Mouse (Mus musculus) forebrain, embryonic 16.5 days (tissue): Measurements from ENCODE around the gene Scaf11. TPM values are rescaled to one million over a fixed set of nuclear protein-coding genes. Genes with fewer than 3 reads are reported as not detected.

Source experiments
- ATAC-seq: fragments of 200-750 bp; cut with Nextera tagmentation; 2 replicates; pipeline ENCODE4 v1.8.0; 2017; ENCODE audit warnings: mild to moderate bottlenecking, moderate library complexity
- H3K27ac ChIP-seq: fragments of 300-500 bp; sonication (generic); 2 replicates; pipeline ENCODE4 v1.5.1; 2014; ENCODE audit warnings: low read length, control low read depth
- H3K27me3 ChIP-seq: fragments of 300-500 bp; sonication (generic); replicated peaks from 2 replicates; pipeline ENCODE4 v1.6.1; 2014; ENCODE audit warnings: low read length; ENCODE audit not compliant: control insufficient read depth, insufficient read depth
- H3K36me3 ChIP-seq: fragments of 300-500 bp; sonication (generic); 2 replicates; pipeline ENCODE4 v1.6.1; 2014; ENCODE audit not compliant: control insufficient read depth, insufficient read depth
- H3K4me1 ChIP-seq: fragments of 300-500 bp; sonication (generic); replicated peaks from 2 replicates; pipeline ENCODE4 v1.6.1; 2014; ENCODE audit warnings: low read length; ENCODE audit not compliant: control insufficient read depth, insufficient read depth
- H3K4me2 ChIP-seq: fragments of 300-500 bp; sonication (generic); 2 replicates; pipeline ENCODE4 v1.6.1; 2014; ENCODE audit warnings: mild to moderate bottlenecking, low read length, control low read depth
- H3K4me3 ChIP-seq: fragments of 300-500 bp; sonication (generic); replicated peaks from 2 replicates; pipeline ENCODE4 v1.5.1; 2014; ENCODE audit warnings: mild to moderate bottlenecking, low read length, control low read depth
- H3K9ac ChIP-seq: fragments of 300-500 bp; sonication (generic); replicated peaks from 2 replicates; pipeline ENCODE4 v1.6.1; 2014; ENCODE audit warnings: low read depth, low read length, control low read depth
- H3K9me3 ChIP-seq: fragments of 300-500 bp; sonication (generic); 2 replicates; pipeline ENCODE4 v1.6.1; 2016; ENCODE audit warnings: low read length; ENCODE audit not compliant: control insufficient read depth
- WGBS: fragments of 180-500 bp; shearing (Covaris S2); extraction: QIAGEN DNeasy Blood & Tissue Kit; methylation state at CpG from one replicate; pipeline ENCODE4 v1.1.7; 2014; 5-methylcytosine and 5-hydroxymethylcytosine counted together
- polyA plus RNA-seq: library from polyadenylated mRNA; unstranded; fragments of >200 nt; fragmentation: Nextera tagmentation; extraction: Ambion mirVana; gene quantifications from 2 replicates; pipeline ENCODE4 v1.2.1, GENCODE M21; 2015

Scaf11 gene
- polyA plus RNA-seq, 1 experiment from 2014 or later: 53.2 TPM

- no peaks in the 10 kb centered on the region for H3K4me1 ChIP-seq
- ATAC-seq: no peak
- no peak overlapping the region for H3K9ac ChIP-seq
- H3K36me3 ChIP-seq: peaks cover 13% of the 10 kb centered on the region
- H3K27me3 ChIP-seq: no peaks in the 10 kb centered on the region
- no peak overlapping the region for H3K4me3 ChIP-seq
- WGBS: 94% methylated on average over 12 of the region's 12 CpGs
- no peaks in the 10 kb centered on the region for H3K9me3 ChIP-seq
- H3K4me2 ChIP-seq: no peak overlapping the region
- no peak overlapping the region for H3K27ac ChIP-seq
Observed at GRCm38 (mm10) chr15:96418161-96418560, 42.5 kb downstream of the Scaf11 start.

- Histone ChIP-seq H3K9me3 (no peaks in the 10 kb centered on the region), H3K4me1 (no peaks in the 10 kb centered on the region), H3K27ac (no peak overlapping the region), H3K9ac (no peak overlapping the region), H3K4me2 (no peak overlapping the region), H3K36me3 (peaks cover 10% of the 10 kb centered on the region; the same call in 1 of the 2 replicates), H3K4me3 (no peak overlapping the region), H3K27me3 (no peaks in the 10 kb centered on the region)
- ATAC-seq: no peak
- WGBS: 95% methylated on average over 6 of the region's 6 CpGs
Observed at GRCm38 (mm10) chr15:96408717-96409121, 51.9 kb downstream of the Scaf11 start.

DNA sequence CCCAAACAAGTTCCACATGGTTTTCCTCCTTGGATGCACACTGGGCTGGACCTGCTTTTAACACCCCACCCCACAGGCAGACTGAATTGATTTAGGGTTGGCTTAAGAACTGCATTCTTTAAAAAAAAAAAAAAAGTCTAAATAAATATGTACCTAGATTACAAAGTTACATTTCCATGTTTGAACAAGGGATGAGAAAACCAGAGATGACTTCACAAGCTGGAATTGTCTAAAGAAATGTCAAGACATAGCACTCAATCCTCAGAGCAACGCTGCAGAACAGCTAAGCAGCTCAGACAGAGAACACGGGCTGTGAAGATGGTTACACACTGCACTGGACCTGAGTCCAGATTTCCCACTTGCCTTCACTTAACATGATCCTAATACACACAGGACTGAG lies 53.5 kb downstream of the Scaf11 start:
- no peaks in the 10 kb centered on the region for H3K4me1 ChIP-seq
- H3K9ac ChIP-seq: no peak overlapping the region
- no peak overlapping the region for H3K4me2 ChIP-seq
- H3K27ac ChIP-seq: no peak overlapping the region
- H3K27me3 ChIP-seq: no peaks in the 10 kb centered on the region
- WGBS: 86% methylated on average over 2 of the region's 2 CpGs
- no peaks in the 10 kb centered on the region for H3K9me3 ChIP-seq
- H3K4me3 ChIP-seq: no peak overlapping the region
- ATAC-seq: no peak
- H3K36me3 ChIP-seq: peaks cover 15% of the 10 kb centered on the region

DNA sequence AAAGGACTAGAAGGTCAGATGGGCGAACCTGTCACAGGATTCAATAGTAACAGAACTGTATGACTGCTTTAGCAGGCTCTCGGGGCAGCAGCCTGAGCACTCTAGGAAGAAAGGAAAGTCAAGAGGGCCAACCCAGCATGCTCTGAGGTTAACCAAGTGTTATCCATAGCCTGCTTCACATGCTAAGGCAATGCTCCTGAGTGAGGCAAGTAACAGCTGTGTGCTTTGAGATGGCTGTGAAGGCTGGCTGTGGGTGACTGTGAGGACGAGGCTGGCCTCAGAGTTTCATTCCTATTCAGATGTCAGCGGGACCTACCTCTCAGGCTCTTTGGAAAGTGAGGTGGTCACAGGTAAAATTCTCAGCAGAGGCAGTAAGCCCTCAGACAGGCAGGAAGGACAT lies 54.4 kb downstream of the Scaf11 start:
- 80% methylated on average over 4 of the region's 4 CpGs for WGBS

DNA sequence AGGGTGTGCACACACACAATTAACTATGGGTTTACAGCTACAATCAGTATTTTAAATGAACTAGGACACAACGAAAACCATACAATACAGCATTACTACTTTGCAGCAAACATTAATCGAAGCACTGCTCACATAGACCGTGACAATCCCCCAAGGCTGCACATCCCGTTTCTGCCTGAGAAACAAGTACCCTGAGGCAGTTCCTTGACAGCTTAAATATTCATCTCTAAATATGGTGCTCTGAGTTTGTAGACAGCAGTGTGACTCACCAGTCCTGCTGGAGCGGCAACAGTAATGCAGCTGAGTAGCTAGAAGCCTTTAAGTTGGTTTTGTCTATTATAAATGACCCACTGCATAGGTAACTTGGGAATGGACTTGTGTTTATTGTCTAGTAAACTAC lies 55.1 kb downstream of the Scaf11 start:
- Histone ChIP-seq H3K4me1 (no peaks in the 10 kb centered on the region), H3K27me3 (no peaks in the 10 kb centered on the region), H3K4me3 (no peak overlapping the region), H3K9me3 (no peaks in the 10 kb centered on the region), H3K36me3 (peaks cover 17% of the 10 kb centered on the region), H3K4me2 (no peak overlapping the region), H3K27ac (no peak overlapping the region), H3K9ac (no peak overlapping the region)
- 90% methylated on average over 5 of the region's 5 CpGs for WGBS
- ATAC-seq: no peak

More for the DNA sequence above, 54.4 kb downstream of the Scaf11 start:
- Histone ChIP-seq H3K27ac (no peak overlapping the region), H3K4me3 (no peak overlapping the region), H3K4me2 (no peak overlapping the region), H3K4me1 (no peaks in the 10 kb centered on the region), H3K36me3 (peaks cover 17% of the 10 kb centered on the region), H3K9ac (no peak overlapping the region), H3K27me3 (no peaks in the 10 kb centered on the region), H3K9me3 (no peaks in the 10 kb centered on the region)
- no peak for ATAC-seq

GRCm38 (mm10) chr15:96398333-96398732 lies 62.3 kb downstream of the Scaf11 start:
- Histone ChIP-seq H3K27me3 (no peaks in the 10 kb centered on the region), H3K4me3 (no peak overlapping the region), H3K4me2 (no peak overlapping the region), H3K4me1 (no peaks in the 10 kb centered on the region), H3K9ac (no peak overlapping the region), H3K9me3 (no peaks in the 10 kb centered on the region), H3K36me3 (peaks cover 16% of the 10 kb centered on the region), H3K27ac (no peak overlapping the region)
- WGBS: 80% methylated on average over 10 of the region's 10 CpGs
- no peak for ATAC-seq

GRCm38 (mm10) chr15:96396641-96397344 lies 63.9 kb downstream of the Scaf11 start:
- Histone ChIP-seq H3K9me3 (no peaks in the 10 kb centered on the region), H3K4me1 (no peaks in the 10 kb centered on the region), H3K27me3 (no peaks in the 10 kb centered on the region), H3K27ac (no peak overlapping the region), H3K36me3 (peaks cover 11% of the 10 kb centered on the region; the same call in 1 of the 2 replicates), H3K9ac (no peak overlapping the region), H3K4me3 (no peak overlapping the region), H3K4me2 (no peak overlapping the region)
- no peak for ATAC-seq
- whole genome bisulfite sequencing: 84% methylated on average over 8 of the region's 8 CpGs

- Histone ChIP-seq H3K4me1 (no peaks in the 10 kb centered on the region), H3K36me3 (peaks cover 14% of the 10 kb centered on the region; the same call in 1 of the 2 replicates), H3K27me3 (no peaks in the 10 kb centered on the region), H3K9me3 (no peaks in the 10 kb centered on the region), H3K4me3 (no peak overlapping the region), H3K9ac (no peak overlapping the region), H3K4me2 (no peak overlapping the region), H3K27ac (no peak overlapping the region)
- 96% methylated on average over 6 of the region's 6 CpGs for WGBS
- ATAC-seq: no peak
Observed at GRCm38 (mm10) chr15:96395071-96395470, 65.6 kb downstream of the Scaf11 start.

GRCm38 (mm10) chr15:96392878-96393277 lies 67.8 kb downstream of the Scaf11 start:
- Histone ChIP-seq H3K27ac (no peak overlapping the region), H3K9me3 (no peaks in the 10 kb centered on the region), H3K4me2 (no peak overlapping the region), H3K9ac (no peak overlapping the region), H3K27me3 (no peaks in the 10 kb centered on the region), H3K36me3 (peaks cover 16% of the 10 kb centered on the region; the same call in 1 of the 2 replicates), H3K4me1 (no peaks in the 10 kb centered on the region), H3K4me3 (no peak overlapping the region)
- WGBS: 89% methylated on average over 3 of the region's 3 CpGs
- ATAC-seq: no peak

GRCm38 (mm10) chr15:96388565-96388964 lies 72.1 kb downstream of the Scaf11 start:
- no peak overlapping the region for H3K4me3 ChIP-seq
- ATAC-seq: no peak
- H3K4me2 ChIP-seq: no peak overlapping the region
- peaks cover 11% of the 10 kb centered on the region for H3K36me3 ChIP-seq
- no peaks in the 10 kb centered on the region for H3K4me1 ChIP-seq
- H3K27me3 ChIP-seq: no peaks in the 10 kb centered on the region
- 76% methylated on average over 1 of the region's 1 CpGs for WGBS
- no peak overlapping the region for H3K9ac ChIP-seq
- H3K27ac ChIP-seq: no peak overlapping the region
- no peaks in the 10 kb centered on the region for H3K9me3 ChIP-seq
